Mouse (Mus musculus): ENCODE measurements at regions not wholly inside any gene's neighbourhood (a gene's known extent, or its start where the extent isn't known, plus 50 kb on each side); places are given as distances from the start of the nearest gene placed in this dataset.

GRCm38 (mm10) chr4:9115874-9116273 is 877.0 kb upstream of the Car8 start:
- TF ChIP-seq CTCF (IDR thresholded peaks at IDR 0.05) (no peak), EP300 (IDR thresholded peaks at IDR 0.05; ENCODE audit: insufficient read depth, low read depth, low read length) (no peak)
